Mouse (Mus musculus) spleen, postnatal 36 days (tissue): ENCODE data around the gene Rps27l.
A peak's percentile ranks its signal among the peaks of the same experiment; 100 is the strongest.

Experiments used
- DNase-seq, 2 experiments: peaks; one replicate each; pipeline ENCODE4 v3.0.0; 2022; ENCODE audit warnings: low spot score in 2 of 2, mixed read lengths in 1 of 2

Gene Rps27l

DNA sequence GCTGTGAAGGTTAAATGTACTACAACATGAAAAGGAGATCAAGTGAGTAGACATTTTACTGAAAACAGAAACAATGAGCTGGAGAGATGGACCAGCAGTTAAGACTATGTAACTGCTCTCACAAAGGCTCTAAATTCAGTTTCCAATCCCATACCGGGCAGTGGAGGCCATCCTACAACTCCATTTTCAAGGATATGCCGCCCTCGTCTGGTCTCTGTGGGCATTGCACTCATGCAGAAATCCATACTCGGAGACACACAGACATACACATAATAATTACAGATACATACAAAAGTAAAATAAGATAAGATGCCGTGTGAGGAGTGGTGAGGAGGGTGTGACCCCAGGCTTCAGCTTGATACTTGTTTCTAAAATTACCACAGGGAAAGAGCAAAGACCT lies 34.6 kb downstream of the Rps27l start:
- DNase-seq, result peak; percentile 66 to 72

DNA sequence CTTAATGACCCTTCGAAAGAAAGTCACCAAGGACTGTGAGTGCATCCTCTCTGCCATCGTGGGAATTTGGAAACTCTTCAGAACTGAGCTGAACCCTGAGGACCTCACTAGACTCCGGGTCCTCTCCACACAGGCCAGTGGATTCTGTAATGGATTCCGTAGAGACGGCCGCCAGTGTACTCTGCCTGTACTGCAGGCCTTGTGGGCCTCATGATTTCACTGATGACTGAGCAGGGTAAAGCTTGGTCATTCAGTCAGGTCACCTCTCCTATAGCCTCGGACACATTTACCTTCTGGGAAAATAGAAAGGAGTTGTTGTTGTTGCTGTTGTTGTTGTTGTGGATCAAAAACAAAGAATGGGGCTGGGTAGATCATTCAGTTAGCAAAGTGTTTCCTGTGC lies 36.2 kb downstream of the Rps27l start:
- no peak for DNase-seq

DNA sequence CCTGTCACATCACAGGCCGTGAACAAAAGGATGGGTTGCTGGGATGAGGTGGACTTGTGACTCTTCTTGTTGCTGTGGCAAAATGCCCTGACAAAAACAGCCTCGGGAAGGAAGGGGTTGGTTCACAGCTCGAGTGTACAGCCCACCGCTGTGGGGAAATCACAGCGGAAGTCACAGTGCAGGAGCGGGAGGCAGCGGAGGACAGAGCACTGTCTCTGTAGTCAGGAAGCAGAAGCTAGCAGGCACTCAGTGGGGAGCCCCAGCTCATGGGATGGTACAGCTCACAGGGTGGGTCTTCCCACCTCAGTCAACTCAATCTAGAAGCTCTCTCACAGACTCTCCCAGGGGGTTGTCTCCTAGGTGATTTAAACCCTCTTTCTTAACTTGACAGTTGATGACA lies 39.5 kb downstream of the Rps27l start:
- DNase-seq, result peak; percentile 38 to 48

DNA sequence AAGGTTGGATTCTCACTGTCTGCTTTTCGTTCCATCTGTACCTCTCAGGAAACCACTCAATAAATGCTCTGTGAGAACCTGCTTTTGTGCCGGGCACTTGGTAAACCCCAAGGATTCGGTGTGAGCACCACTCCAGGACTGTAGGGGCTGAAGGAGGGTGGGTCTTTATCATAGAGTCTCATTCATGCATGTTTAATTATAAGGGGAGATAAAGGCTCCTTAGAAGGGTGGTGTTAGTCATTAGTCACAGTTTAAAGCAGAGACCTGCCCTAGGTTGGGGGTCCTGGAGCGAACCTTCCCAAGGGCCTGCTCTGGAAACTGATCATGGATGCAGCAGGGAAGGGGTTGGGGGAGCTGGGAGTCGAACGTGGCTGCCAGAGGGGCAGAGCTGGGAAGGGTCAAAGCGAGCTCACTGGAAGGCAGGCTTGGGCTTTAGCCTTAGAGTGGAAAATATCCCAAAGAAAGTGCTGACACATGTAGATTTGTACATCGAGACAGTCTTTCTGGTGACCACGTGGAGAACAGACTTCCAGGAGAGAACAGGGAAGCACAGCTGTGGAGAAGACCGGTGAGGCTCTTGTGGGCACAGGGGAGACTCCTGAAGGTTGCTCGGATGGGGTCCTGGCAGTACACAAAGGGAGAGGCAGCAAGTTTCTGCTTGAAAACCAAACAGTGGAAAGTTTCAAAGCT lies 42.5 kb downstream of the Rps27l start:
- no peak for DNase-seq

DNA sequence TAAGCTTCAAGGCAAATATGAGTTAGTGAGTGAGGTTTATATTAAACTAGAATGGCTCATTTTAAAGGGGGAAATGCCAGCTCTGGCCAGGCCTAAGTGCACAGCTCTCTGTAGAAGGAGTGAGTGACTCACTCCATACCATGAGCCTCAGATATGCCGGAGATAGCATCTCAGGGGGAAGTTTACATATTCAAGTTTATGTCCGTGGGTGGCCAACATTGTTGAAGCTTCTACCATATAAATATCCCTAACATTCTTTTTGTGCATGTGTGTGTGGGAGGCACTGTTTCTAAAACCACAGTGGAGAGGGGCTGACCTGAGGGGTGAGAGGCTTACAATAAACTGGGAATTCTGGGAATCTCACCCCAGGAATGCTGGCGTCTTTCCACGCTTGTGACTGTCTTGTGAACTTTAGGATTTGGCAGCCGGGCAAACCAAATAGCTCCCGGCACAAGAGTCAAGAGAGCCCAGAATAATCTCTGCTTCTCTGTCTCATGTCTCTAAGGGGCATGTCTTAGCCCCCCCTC lies 43.1 kb downstream of the Rps27l start:
- no peak for DNase-seq

DNA sequence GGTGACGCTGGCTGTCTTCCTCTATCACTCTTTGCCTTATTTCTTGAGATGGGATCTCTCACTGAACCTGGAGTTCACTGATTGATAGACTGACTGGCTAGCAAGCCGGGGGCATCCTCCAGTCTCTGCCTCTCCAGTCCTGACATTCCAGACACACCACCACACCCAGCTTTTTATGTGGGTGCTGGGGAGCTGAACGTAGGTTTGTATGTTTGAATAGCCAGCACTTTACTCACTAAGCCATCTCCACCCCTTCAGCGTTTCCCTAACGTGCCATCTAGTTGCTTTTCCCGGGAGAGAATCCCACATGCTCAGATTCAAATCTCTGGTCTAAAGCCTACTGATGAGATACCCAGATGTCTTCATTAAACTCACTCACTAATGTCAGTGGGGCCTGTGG lies 43.7 kb downstream of the Rps27l start:
- DNase-seq, result no peak

DNA sequence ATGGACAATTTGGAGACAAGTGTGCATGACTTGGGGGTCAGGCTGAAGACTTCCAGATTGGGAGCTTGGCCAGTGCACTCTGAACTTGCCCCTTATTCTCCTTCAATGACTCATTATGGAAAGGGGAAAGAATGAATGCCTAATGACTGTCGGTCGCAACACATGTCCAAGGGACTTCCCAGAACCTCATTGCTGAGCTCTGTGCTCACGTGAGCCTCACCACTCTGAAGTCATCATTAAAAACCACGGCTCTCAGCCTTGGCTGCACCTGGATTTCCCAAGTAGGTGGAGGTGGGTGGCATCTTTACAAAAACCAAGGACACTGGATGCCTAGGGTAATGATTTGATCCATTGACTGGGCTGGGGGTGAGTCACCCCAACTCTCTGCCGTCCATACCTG lies 44.2 kb downstream of the Rps27l start:
- no peak for DNase-seq

DNA sequence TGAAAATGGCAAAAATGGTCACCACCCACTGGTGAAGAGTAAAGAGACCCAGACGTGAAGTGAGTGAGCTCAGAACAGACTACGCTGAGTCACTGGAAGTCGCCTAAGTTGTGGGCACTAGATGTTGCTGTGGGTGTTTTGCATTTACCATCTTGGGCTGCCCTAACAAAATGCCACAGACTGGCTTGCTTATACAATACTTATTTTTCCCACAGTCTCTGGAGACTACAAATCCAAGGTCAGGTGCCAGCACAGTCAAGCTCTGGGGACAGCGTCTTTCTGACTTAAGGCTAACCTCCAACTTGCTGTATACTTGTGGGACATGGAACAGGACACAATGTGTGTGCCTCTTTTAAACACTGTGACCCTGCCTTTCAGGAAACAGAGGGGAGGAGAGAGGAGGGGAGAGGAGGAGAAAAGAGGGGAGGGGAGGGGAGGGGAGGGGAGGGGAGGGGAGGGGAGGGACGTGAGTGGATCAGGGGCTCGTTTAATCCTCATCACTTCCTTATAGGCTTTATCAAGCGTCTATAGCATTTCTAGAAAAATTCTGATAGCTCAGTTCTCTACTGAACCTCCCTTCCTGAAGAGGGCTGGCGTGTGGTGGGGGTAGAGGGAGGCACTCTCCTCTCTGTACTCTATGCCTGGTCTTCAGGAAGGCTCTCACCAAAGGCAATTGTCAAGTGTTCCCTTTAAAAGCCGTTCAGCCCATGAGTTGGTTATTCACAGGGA lies 45.3 kb downstream of the Rps27l start:
- DNase-seq, result no peak

DNA sequence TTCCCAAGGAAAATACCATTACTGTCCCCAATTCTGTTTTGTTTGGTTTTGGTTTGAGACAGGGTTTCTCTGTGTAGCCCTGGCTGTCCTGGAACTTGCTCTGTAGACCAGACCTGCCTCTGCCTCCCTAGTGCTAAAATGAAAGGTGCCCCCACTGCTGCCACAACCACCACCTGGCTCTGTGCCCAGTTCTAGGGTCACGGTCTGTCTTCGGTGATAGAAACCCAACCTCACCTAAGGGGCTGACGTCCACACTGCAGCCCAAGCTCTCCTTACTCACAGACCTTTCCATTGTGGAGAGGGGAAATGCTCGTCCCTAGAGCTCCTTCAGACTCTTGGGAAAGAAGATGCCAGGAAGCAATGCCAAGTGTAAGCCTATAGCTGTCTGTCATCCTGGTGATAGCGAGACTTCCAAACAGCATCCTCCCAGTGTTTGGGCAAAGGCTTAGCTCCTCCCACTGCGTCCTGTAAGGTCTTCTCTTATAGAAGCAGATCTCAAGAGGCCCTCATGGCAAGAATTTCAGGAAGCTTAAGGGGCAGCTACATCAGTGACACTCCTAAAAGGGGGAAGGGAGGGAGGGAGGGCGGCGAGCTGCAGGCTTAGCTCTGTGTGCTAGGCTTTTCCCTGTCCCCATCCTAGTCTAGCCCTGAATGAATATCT lies 46.0 kb downstream of the Rps27l start:
- DNase-seq, result no peak
